Mouse (Mus musculus): ENCODE results near the gene Prr5l.

- no peak for TF ChIP-seq CTCF (IDR thresholded peaks at IDR 0.05; ENCODE audit: low read depth)
- TF ChIP-seq EP300 (optimal IDR thresholded peaks at IDR 0.05) = no peak
These were observed 153.4 kb downstream of the Prr5l start for GRCm38 (mm10) chr2:101729472-101729871.
